Mouse (Mus musculus) NIH3T3 (cell line): Measurements from ENCODE around the gene Agpat3.

ENCODE experiments used
- DNase-seq: peaks from one replicate; pipeline ENCODE4 v3.0.0-alpha.2; 2012; ENCODE audit warnings: low read depth

The Agpat3 gene

DNA sequence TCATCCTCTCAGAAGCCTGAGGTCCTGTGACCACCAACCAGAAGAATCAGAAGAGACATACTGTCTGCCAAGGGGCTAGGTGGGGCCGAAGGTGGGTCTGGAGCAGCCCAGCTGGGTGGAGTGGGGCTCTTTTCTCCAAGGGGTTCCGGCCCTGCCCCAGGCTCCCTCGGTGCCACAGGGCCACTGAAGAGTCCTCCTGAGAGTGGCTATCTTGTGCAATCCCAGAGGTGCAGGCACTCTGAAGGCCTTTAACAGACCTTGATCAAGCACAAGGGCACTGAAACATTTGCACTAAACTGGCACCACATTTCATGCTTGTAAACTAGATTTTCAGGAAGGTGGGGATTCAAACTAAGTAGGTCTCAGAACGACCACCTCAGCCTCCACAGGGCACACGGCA, 55.9 kb downstream of the Agpat3 start:
- no peak for DNase-seq

DNA sequence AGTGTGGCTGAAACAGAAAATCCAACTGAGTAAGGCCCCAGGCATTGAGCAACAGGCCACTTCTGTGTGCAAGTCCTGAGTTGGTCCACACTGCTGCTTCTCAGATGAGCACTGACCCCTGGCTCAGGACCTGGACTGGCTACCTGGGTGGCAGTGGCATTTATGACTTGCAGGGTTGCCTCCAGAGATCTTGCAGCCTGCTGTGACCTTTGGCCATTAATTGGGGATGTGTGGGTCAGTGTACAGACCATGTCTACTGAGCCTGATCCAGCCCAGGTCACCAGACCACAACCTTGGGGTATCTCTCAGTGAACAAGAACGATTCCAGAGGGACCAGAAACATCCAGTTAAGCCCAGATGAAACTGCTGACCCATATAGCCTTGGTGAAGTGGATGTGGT, 58.7 kb downstream of the Agpat3 start:
- no peak for DNase-seq

DNA sequence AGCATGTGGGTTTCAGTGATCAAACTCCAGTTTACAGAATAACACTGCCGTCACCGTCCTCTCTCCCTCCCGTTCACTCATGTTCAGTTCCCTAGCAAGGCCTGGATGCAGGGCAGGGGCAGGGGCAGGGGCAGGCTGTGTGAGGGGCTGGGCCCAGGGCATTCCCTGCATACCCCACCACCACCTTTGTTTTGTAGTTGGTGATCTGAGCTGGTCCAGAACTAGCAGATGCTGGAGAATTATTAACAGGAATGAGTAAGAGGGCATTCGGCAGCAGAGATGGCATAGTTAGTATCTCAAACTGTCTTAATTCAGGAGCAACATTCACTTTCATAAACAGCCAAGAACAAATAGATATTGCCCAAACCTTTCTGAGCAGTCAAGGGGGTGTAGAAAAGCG, 59.9 kb downstream of the Agpat3 start:
- DNase-seq, result no peak

DNA sequence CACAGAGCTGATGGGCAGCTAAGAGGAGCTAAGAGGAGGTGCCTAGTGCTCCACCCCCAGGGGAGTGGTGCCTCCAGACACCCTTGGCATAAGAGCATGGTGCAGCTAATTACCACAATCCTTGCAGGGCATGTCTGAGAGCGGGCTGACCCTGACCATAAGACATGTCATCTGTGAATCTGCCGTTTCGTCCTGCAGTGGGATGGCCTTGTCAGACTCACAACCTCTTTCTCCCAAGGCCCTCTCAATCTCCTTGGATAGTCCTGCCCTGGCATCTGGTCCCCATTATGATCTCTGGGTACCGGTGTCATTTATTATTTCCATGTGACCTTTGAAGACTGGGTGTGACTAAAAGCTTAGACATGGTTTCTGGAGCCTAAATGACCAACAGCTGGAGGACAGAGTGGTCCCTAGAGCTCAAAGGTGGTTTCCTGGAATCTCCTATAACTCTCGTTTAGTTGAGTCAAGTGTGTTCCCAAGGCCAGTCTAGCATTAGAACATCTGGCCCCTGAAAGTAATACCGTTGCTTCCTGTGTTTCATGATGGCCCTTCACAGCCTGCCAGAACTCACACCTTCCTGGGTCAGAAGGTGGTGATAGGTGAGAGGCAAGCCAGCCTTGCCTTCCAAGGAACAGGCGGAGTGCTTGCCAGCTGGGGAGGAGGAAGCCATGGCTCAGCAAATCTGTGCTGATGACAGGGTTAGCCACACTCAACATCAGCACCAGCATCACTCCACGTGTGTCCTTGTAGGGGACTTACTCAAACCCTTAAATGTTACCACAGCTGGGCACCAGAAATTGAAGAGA, 61.4 kb downstream of the Agpat3 start:
- peak; percentile 15 for DNase-seq

DNA sequence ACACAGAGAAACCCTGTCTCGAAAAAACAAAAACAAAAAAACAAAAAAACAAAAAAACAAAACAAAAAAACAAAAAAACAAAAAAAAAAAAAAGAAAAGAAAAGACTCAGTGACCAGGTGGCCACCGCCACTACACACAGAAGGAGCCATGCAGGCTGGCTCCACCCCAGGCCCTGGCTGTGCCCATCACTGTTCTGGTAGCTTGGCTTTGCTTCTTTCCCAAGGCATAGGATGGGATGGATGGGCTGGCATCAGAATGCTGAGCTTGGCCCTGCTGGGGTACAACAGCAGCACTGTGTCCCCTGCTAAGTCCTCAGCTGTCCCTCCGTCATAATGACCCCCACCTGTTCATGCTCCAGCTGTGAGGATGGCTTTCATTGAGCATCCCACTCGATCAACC, 63.4 kb downstream of the Agpat3 start:
- DNase-seq, result no peak

DNA sequence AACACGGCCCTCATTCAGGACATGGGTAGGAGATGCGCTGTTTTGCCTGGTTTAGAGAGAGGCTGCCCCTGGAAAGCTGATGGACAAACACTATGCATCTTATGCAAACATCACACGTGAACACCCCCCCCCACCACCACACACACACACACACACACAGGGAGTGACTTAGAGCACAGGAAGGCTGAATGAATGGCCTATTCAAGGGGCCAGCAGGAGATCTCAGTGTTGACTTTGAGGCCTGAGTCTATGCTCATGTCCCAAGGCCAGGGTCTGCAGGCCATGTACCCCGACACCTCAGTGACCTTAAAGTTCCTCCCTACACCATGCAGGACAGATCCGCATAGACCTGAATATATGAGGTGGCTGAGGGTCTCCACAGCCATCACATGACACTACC, 64.2 kb downstream of the Agpat3 start:
- DNase-seq, result no peak

DNA sequence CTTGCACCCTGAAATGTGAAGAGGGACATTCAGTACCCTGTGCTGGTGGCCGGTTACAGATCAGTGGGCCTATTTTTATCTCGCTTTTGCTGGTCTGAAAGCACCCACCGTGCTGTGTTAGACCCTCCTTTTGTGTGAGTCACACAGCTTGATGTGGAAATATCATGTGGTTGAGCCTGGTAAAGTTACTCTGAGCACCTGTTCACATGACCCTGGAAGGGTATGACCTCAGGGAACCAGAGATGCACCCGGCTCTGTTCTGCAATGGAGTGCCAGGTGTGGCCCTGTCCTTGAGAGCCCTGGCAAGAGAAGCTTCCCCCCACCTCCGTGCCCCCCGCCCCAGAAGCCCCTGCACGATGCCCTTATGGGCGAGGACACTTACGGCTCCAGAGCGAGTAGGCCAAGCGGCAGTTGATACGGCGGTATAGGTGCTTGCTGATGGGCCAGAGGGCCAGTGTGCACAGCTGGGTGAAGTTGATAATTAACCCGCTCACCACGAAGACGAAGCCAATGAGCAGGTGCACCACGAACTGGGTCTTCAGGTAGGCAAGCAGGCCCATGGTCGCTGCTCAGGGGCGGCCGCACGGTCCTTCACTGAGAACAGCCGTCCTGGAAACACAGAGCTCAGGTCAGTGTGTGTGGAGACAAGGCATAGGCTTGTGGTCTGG, 64.7 kb downstream of the Agpat3 start:
- no peak for DNase-seq

DNA sequence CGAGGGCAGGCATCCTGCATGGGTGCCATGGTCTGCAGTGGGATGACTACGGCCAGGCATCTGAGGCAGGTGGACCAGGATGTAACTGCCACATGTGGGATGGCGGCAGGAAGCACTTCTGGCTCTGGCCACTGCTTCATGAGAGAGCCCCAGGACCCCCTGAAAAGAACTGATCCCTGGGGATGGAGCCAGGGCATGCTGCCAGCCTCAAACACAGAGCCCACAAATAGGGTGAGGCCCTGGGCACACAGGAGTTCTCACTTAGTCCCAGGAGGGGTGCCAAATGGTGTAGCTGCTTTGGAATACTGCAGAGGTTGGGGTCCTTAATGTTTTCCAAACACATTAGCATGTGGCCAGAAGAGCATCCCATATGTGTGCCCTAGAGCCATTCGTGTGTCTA, 66.3 kb downstream of the Agpat3 start:
- no peak for DNase-seq

DNA sequence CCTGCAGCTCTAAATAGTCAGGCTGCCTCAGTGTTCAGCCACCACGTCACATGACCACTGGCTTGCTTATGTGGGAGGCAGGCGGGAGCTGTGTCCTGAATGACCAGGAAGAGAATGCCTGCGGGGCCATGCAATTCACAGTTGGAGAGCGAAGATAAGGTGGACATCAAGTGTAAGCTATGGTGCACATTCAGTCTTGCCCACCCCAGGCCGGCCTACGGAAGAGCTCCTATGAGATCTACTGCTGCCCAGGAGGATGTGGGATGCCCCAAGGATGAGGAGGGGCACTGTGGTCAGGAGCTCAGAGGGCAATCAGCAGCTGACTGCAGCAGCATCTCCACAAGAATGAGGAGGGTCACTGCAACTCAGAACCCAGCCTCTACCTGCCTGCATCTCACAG, 66.9 kb downstream of the Agpat3 start:
- no peak for DNase-seq

DNA sequence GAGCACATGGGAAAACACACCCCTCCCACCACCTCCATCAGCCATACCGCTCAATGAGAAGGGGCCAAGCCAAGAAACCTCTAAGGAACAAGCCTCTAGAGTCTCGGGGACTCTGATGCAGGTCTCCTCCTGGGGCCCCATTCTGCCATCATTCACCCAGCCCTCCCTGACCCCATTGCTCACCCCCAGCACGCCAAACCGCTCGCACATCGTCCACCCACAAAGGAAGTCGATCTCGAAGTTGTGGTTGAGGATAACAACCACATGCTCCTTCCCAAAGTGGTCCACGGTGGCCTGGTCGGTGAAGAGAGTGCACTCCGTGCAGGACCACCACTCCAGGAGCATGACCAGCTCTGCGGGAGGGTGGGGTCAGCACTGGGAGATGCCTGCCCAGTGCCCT, 67.5 kb downstream of the Agpat3 start:
- no peak for DNase-seq

DNA sequence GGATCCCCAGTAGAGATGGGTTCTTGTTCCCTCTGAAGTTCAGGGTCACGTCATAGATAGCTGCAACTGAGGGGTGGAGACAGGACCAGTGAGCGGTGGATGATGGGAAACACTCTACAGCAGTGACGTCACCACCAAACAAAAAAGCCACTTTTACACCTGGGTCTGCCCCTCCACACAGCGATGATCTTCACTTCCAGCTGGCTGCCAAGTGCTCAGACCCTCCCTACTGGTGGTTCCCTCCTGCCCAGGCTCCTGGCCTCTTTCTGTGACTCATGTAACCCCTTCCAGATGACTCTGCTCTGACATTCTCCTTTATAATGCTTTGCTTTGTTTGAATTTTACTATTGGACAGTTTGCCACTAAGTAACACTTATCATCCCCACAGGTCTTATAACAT, 69.9 kb downstream of the Agpat3 start:
- DNase-seq, result peak; percentile 52

DNA sequence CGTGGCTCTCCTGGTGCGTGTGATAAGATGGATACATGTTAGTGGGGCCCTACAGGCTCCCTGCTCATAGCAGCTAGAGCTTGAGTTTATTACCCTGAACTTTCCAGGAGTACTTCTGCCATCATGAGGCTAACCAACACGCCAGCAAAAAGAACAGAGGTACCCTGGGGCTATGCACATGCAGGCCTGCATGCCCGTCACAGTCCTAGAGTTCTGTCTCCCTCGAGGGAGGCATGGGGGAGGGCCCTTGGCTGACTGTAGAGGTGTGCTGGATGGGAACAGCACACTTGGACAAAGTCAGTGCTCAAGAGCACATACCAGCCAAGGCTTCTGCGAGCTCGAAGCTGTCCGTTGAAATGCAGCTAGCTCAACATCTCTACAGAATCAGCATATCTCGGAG, 71.8 kb downstream of the Agpat3 start:
- DNase-seq, result no peak

DNA sequence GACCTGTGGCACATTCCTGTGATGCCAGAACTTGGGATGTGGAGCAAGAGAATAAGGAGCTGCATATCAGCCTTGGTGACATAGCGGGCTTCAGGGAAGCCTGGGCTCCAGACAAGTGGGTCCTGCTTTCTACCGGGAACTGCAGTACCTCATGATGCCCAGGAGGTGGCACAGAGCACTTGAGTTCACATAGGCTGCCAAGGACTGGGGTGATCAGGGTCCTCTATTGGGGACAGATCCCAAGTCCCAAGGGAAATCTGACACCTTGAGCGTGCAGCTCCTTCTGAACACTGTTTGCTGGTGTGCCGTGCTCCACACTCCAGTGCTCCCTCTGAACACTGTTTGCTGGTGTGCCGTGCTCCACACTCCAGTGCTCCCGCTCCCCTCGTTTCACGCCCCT, 73.1 kb downstream of the Agpat3 start:
- DNase-seq, result peak; percentile 83

DNA sequence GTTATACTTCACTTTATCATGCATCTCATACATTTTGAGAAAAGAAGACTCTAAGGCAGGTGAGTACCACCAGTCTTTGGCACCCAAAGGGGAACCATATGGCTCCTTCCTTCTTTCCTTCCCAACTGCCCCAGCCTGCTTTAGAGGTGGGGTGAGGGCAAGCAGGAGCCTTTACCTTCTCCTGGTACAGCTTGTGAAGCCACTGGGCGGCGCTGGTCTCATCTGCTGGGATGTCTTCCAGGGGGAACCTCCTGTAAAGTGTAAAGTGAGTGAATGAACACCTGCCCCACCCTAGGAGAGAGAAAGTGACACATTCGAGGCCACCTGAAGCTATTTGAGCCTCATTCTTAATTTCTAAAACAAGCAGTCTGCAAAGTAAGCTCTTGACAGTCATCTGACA, 74.5 kb downstream of the Agpat3 start:
- DNase-seq, result peak; percentile 32

DNA sequence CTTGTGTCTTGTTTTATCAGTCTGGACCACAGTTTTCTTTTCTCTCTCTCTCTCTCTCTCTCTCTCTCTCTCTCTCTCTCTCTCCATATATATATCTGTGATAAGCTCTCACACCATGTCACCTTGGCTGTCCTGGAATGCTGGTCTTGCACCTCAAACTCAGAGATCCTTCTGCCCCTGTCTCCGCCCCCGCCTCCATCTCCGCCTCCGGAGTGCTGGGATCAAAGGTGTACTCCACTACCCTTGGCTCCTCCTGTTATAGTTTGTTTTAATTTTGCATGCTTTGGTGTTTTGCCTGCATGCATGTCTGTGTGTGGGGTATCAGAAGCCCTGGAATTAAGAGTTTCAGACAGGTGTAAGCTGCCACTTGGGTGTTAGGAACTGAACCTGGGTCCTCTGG, 76.0 kb downstream of the Agpat3 start:
- no peak for DNase-seq

DNA sequence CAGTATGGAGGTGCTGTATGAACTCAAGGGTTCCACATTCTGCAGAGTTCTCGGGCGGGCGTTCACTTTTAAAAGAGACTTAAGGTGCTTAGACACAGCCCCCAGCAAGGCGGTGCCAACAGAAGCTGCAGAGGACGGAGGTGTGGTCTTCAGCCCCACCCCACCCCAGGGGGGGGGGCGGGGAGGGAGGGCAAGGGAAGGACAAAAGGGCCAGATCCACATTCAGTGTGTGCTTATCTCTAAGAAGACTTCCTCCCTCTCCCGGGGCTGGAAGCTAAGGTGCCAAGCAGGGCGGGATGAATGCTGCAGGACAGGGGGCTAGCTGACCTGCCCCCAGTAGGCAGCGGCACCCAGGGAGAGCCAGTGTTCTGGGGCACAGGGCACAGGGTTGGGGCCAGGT, 79.4 kb downstream of the Agpat3 start:
- DNase-seq, result no peak

DNA sequence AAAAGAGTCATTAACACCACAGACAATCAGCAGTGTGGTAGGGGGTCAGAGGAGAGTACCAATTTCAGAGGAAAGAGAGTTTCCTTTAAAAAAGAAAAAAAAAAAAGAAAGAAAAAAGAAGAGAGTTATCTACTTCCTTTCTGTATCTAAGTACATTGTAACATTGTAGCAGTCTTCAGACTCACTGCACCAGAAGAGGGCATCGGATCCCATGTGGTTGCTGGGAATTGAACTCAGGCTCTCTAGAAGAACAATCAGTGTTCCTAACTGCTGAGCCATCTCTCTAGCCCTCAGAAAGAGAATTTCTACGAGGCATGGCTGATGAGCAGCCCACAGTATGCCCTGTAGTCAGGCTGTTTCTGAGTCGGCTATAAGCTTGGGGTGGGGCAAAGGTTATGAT, 86.4 kb downstream of the Agpat3 start:
- peak; percentile 60 for DNase-seq

DNA sequence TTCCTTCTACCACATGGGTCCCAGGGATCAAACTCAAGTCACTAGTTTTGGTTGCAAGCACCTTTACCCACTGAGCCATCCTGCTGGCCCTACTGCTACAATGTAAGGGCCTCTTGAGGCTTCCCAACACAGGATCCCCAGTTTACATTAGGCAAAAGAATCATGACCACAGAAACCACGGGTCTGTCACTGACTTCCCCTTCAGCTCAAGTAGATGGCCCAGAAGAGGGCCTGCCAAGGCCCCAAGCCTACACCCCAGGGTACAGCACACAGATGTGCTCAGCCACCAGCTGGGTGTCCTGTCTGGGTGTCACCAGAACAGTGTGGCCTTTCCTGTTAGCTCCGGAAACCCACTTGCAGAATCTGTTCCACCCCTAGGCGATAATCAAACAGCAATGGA, 87.6 kb downstream of the Agpat3 start:
- DNase-seq, result no peak

DNA sequence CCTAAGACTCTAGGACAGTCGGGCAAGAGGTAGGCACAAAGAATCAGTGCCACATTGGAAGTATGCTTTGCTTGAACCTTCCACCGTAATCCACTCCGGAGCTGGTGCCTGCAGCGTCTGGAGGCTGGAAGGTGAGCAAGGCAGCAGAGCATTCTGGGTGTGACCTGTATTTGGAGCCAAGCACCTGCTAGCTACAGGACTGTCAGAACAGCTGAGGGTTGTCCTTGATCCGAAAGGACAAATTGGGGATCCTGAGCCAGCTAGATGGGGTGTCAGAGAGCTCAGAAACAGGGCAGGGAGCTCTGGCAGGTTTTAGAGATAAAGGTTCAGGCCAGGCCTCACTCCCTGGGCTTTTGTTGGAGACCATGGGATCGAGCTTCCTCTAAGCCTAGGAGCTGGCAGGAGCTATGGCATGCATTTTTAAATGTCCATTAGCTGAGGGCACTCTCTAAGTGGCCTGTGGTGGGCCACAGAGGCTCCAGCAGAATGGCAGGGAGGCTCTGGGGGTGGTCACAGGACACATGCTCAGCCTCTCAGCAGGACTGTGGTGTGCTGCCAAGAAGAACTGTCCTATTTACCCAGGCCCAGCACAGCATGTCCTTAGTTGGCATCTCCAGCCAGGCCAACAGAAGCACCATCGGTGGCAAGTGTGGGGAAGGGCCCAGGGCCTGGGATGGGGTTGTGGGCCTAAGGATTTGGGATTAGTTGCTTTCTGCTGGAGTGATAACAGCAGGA, 91.2 kb downstream of the Agpat3 start:
- no peak for DNase-seq

DNA sequence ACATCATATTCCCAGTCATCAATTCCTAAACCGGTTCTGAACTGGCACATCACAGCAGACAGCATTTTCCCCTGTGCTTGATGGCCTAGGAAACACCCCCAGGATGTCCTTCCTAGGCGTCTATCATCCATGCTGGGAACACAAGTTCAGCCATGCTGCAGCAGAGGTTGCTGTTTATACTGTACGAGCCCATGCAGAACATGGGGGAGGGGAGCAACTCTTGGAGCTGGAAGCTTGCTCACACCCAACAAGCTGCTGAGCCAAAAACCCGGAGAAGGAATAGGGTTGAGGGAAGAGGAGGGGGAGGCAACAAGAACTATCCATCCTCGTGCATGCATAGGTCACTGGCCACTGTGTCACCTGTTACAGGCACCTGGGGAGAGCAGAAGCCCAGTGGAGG, 92.0 kb downstream of the Agpat3 start:
- DNase-seq, result peak; percentile 40

DNA sequence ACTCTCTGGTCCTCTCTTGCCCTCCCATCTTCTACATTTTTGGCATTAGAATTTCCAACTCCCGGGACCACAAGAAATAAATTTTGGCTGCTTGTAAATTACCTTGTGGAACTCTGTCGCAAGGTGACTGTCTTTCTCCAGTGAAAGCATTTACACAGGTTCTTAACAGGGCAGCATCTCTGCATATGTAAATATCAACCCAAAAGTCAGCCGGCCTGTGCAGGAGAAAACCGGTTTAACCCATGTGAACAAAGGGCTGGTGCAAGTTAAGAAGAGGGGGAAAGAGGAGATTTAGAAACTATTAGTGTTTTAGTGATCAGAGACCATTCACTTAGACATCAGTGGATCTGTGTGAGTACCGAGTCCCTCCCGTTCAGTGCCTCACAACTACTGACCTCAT, 92.6 kb downstream of the Agpat3 start:
- DNase-seq, result no peak

DNA sequence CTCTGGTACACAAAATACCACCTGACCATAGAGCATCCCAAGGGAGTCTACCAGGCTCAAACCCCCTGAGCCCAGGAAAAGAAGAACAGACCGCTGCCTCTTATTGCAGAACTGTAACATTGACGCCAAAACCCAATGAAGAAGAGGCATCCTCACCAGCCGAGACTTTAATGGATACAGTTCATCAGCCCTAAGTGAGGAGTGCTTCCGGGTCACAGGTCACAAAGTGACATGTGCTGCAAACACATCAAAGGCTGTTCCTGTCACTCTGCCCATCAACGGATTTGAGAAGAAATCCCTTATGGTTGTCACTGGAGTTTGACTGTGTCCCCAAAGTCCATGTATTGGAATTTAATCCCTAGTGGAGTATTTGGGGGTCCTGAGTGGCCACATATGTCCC, 93.1 kb downstream of the Agpat3 start:
- DNase-seq, result no peak

DNA sequence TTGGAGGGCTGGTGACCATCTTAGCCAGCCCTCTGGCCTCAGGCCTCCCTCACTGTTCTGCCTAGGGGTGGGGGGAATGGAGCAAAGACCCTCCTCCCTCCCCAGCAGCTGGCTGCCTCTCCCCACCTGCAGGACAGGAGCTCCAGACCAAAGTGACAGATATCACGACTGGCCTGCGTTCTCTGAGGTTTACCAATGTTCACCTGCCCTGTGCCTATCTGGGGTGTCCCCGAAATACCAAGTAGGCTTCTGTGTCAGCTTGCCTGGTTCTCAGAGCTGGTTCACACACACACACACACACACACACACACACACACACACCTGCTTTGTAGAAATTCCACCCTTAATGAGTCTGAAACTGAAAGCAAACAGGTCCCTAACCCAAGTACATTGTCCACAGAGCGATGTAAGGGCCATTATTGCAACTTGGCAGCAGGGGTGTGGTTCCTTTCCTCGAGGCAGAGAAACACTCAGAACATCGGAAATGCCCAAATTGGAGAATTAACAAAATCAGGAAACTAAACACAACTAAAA, 94.1 kb downstream of the Agpat3 start:
- no peak for DNase-seq
